Mouse (Mus musculus) myocyte (in vitro differentiated cells): ENCODE data around the gene Gramd1b.

Experiments used
- CEBPB ChIP-seq: IDR thresholded peaks from 2 replicates; pipeline ENCODE4 v1.6.1; 2011; ENCODE audit warnings: mild to moderate bottlenecking, moderate library complexity; ENCODE audit not compliant: poor library complexity, insufficient read depth, severe bottlenecking
- E2F4 ChIP-seq: IDR thresholded peaks from one replicate; pipeline ENCODE4 v1.6.1; 2011; ENCODE audit warnings: mild to moderate bottlenecking, control low read depth, moderate library complexity; ENCODE audit not compliant: insufficient read depth
- MAX ChIP-seq: IDR thresholded peaks from one replicate; pipeline ENCODE4 v1.6.1; 2011; ENCODE audit warnings: low read depth, mild to moderate bottlenecking, control low read depth
- MYOD1 ChIP-seq, 3 experiments: IDR thresholded peaks; one replicate each; pipeline ENCODE4 v1.6.1; 2011; ENCODE audit warnings: control low read depth in 2 of 3, low read depth in 2 of 3, mild to moderate bottlenecking in 2 of 3, moderate library complexity in 1 of 3; ENCODE audit not compliant: insufficient read length in 2 of 3, control insufficient read depth in 1 of 3
- MYOG ChIP-seq, 3 experiments: IDR thresholded peaks; one replicate each; pipeline ENCODE4 v1.6.1; 2011; ENCODE audit warnings: control low read depth in 2 of 3, low read depth in 2 of 3, mild to moderate bottlenecking in 2 of 3; ENCODE audit not compliant: insufficient read length in 2 of 3, control insufficient read depth in 1 of 3, insufficient read depth in 1 of 3
- POLR2A ChIP-seq: IDR thresholded peaks from one replicate; pipeline ENCODE4 v1.6.1; 2011; ENCODE audit warnings: low read depth, mild to moderate bottlenecking, control low read depth, moderate library complexity; ENCODE audit not compliant: insufficient read length
- POLR2AphosphoS2 ChIP-seq: IDR thresholded peaks from one replicate; pipeline ENCODE4 v1.6.1; 2011; ENCODE audit warnings: low read depth, control low read depth; ENCODE audit not compliant: insufficient read length
- TCF12 ChIP-seq: IDR thresholded peaks from one replicate; pipeline ENCODE4 v1.6.1; 2011; ENCODE audit warnings: mild to moderate bottlenecking, control low read depth; ENCODE audit not compliant: poor library complexity, insufficient read depth, severe bottlenecking
- USF1 ChIP-seq: IDR thresholded peaks from one replicate; pipeline ENCODE4 v1.6.1; 2011; ENCODE audit warnings: low read depth, mild to moderate bottlenecking, control low read depth, moderate library complexity

DNA sequence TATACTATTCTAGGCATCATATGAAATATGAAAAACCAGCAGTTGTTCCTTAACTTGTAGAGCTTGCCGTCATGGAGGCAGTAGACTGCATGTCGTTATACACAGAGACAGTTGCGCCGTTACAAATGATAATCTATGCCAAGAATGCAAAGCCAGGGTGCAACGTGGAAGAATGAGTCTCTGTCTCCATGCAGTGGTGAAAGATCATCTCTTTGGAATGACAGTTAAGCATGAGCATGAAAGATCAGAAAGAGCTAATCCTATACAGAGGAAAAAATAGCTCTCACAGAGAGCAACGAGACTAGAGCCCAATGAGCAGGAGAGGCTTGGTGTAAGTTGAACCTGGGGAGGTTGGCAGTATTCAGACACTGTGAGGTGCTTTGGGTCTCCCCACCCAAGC is 284.5 kb downstream of the Gramd1b start:
- no peak for TF ChIP-seq POLR2A
- no peak for TF ChIP-seq MAX
- no peak for TF ChIP-seq E2F4
- TF ChIP-seq CEBPB: no peak
- no peak for TF ChIP-seq POLR2AphosphoS2
- no peak for TF ChIP-seq MYOD1 (IDR thresholded peaks at IDR 0.05; ENCODE audit: control insufficient read depth in 1 of 3, insufficient read length in 2 of 3, low read depth in 2 of 3)
- no peak for TF ChIP-seq USF1
- no peak for TF ChIP-seq TCF12
- no peak for TF ChIP-seq MYOG (IDR thresholded peaks at IDR 0.05; ENCODE audit: control insufficient read depth in 1 of 3, insufficient read depth in 1 of 3, insufficient read length in 2 of 3, low read depth in 2 of 3)
